Mouse (Mus musculus) embryonic facial prominence, embryonic 13.5 days (tissue): ENCODE measurements around the gene Luzp1. TPM values are rescaled to one million over a fixed set of nuclear protein-coding genes. Genes with fewer than 3 reads are reported as not detected.

Experiments
- ATAC-seq: fragments of 200-750 bp; cut with Nextera tagmentation; 2 replicates; pipeline ENCODE4 v1.8.0; 2017; ENCODE audit warnings: low read depth; ENCODE audit not compliant: insufficient number of reproducible peaks, insufficient read depth, low FRiP score, low TSS enrichment
- H3K27ac ChIP-seq: fragments of 300-500 bp; sonication (generic); 2 replicates; pipeline ENCODE4 v1.5.1; 2015; ENCODE audit warnings: moderate library complexity, mild to moderate bottlenecking, inconsistent platforms
- H3K27me3 ChIP-seq: fragments of 300-500 bp; sonication (generic); 2 replicates; pipeline ENCODE4 v1.6.1; 2015; ENCODE audit warnings: mild to moderate bottlenecking, inconsistent platforms
- H3K36me3 ChIP-seq: fragments of 300-500 bp; sonication (generic); 2 replicates; pipeline ENCODE4 v1.6.1; 2015; ENCODE audit warnings: mild to moderate bottlenecking, inconsistent platforms
- H3K4me1 ChIP-seq: fragments of 300-500 bp; sonication (generic); 2 replicates; pipeline ENCODE4 v1.6.1; 2015; ENCODE audit warnings: inconsistent platforms
- H3K4me2 ChIP-seq: fragments of 300-500 bp; sonication (generic); 2 replicates; pipeline ENCODE4 v1.6.1; 2015; ENCODE audit warnings: moderate library complexity, mild to moderate bottlenecking, inconsistent platforms
- H3K4me3 ChIP-seq: fragments of 300-500 bp; sonication (generic); 2 replicates; pipeline ENCODE4 v1.5.1; 2015; ENCODE audit warnings: mild to moderate bottlenecking, inconsistent platforms
- H3K9ac ChIP-seq: fragments of 300-500 bp; sonication (generic); 2 replicates; pipeline ENCODE4 v1.6.1; 2015; ENCODE audit warnings: mild to moderate bottlenecking, inconsistent platforms
- H3K9me3 ChIP-seq: fragments of 300-500 bp; sonication (generic); 2 replicates; pipeline ENCODE4 v1.6.1; 2016; ENCODE audit warnings: inconsistent platforms
- WGBS: fragments of 180-500 bp; shearing (Covaris S2); methylation state at CpG from one replicate; pipeline ENCODE4 v1.1.7; 2015; ENCODE audit warnings: mixed read lengths; 5-methylcytosine and 5-hydroxymethylcytosine counted together
- polyA plus RNA-seq: library from polyadenylated mRNA; unstranded; fragments of >200 nt; fragmentation: Nextera tagmentation; extraction: Ambion mirVana; gene quantifications from 2 replicates; pipeline ENCODE4 v1.2.1, GENCODE M21; 2015

Luzp1 gene
- polyA plus RNA-seq, 1 experiment from 2014 or later = 164 TPM

GRCm38 (mm10) chr4:136557638-136558037 is 88.1 kb downstream of the Luzp1 start:
- Histone ChIP-seq H3K36me3 (peaks cover 89% of the 10 kb centered on the region), H3K27me3 (no peaks in the 10 kb centered on the region), H3K27ac (no peak overlapping the region), H3K4me1 (no peaks in the 10 kb centered on the region), H3K4me3 (no peak overlapping the region), H3K9me3 (no peaks in the 10 kb centered on the region), H3K9ac (no peak overlapping the region), H3K4me2 (no peak overlapping the region)
- WGBS = 88% methylated on average over 2 of the region's 2 CpGs
- no peak for ATAC-seq

- Histone ChIP-seq H3K4me2 (no peak overlapping the region), H3K27ac (no peak overlapping the region), H3K27me3 (no peaks in the 10 kb centered on the region), H3K36me3 (peaks cover 88% of the 10 kb centered on the region), H3K9ac (no peak overlapping the region), H3K4me1 (no peaks in the 10 kb centered on the region), H3K4me3 (no peak overlapping the region), H3K9me3 (no peaks in the 10 kb centered on the region)
- ATAC-seq = no peak
- WGBS = 89% methylated on average over 2 of the region's 2 CpGs
These were observed 90.1 kb downstream of the Luzp1 start for GRCm38 (mm10) chr4:136559690-136560089.

- H3K9me3 ChIP-seq = no peaks in the 10 kb centered on the region
- WGBS = 81% methylated on average over 8 of the region's 8 CpGs
- no peak overlapping the region for H3K4me3 ChIP-seq
- H3K4me1 ChIP-seq = no peaks in the 10 kb centered on the region
- no peak overlapping the region for H3K9ac ChIP-seq
- no peak for ATAC-seq
- H3K4me2 ChIP-seq = no peak overlapping the region
- H3K27ac ChIP-seq = no peak overlapping the region
- H3K36me3 ChIP-seq = peaks cover 90% of the 10 kb centered on the region
- no peaks in the 10 kb centered on the region for H3K27me3 ChIP-seq
These were observed 90.9 kb downstream of the Luzp1 start for GRCm38 (mm10) chr4:136560270-136560991.

GRCm38 (mm10) chr4:136562755-136563154 is 93.2 kb downstream of the Luzp1 start:
- Histone ChIP-seq H3K27ac (no peak overlapping the region), H3K4me2 (no peak overlapping the region), H3K27me3 (no peaks in the 10 kb centered on the region), H3K9ac (no peak overlapping the region), H3K4me1 (no peaks in the 10 kb centered on the region), H3K36me3 (peaks cover 90% of the 10 kb centered on the region), H3K9me3 (no peaks in the 10 kb centered on the region), H3K4me3 (no peak overlapping the region)
- WGBS = 72% methylated on average over 6 of the region's 6 CpGs
- no peak for ATAC-seq

- H3K27me3 ChIP-seq = no peaks in the 10 kb centered on the region
- H3K9ac ChIP-seq = no peak overlapping the region
- H3K36me3 ChIP-seq = peaks cover 80% of the 10 kb centered on the region
- no peak for ATAC-seq
- no peaks in the 10 kb centered on the region for H3K9me3 ChIP-seq
- H3K4me1 ChIP-seq = no peaks in the 10 kb centered on the region
- no peak overlapping the region for H3K27ac ChIP-seq
- 74% methylated on average over 3 of the region's 3 CpGs for WGBS
- no peak overlapping the region for H3K4me2 ChIP-seq
- no peak overlapping the region for H3K4me3 ChIP-seq
These were observed 99.1 kb downstream of the Luzp1 start for GRCm38 (mm10) chr4:136568629-136569028.

- no peak for ATAC-seq
- peaks cover 69% of the 10 kb centered on the region for H3K36me3 ChIP-seq
- H3K4me3 ChIP-seq = no peak overlapping the region
- no peaks in the 10 kb centered on the region for H3K4me1 ChIP-seq
- no peak overlapping the region for H3K9ac ChIP-seq
- no peaks in the 10 kb centered on the region for H3K9me3 ChIP-seq
- H3K27ac ChIP-seq = no peak overlapping the region
- no peaks in the 10 kb centered on the region for H3K27me3 ChIP-seq
- H3K4me2 ChIP-seq = no peak overlapping the region
These were observed 100.4 kb downstream of the Luzp1 start for GRCm38 (mm10) chr4:136569998-136570397.

GRCm38 (mm10) chr4:136581885-136582284 is 112.3 kb downstream of the Luzp1 start:
- Histone ChIP-seq H3K27ac (no peak overlapping the region), H3K36me3 (no peaks in the 10 kb centered on the region), H3K4me1 (no peaks in the 10 kb centered on the region), H3K9me3 (no peaks in the 10 kb centered on the region), H3K9ac (no peak overlapping the region), H3K4me3 (no peak overlapping the region), H3K4me2 (no peak overlapping the region), H3K27me3 (no peaks in the 10 kb centered on the region)
- no peak for ATAC-seq
- 97% methylated on average over 3 of the region's 3 CpGs for WGBS

- Histone ChIP-seq H3K27ac (0 out of 2 replicates have a peak overlapping the region, but pooled peaks have one; percentile 28), H3K4me3 (no peak overlapping the region), H3K9me3 (no peaks in the 10 kb centered on the region), H3K27me3 (no peaks in the 10 kb centered on the region), H3K9ac (no peak overlapping the region), H3K4me2 (no peak overlapping the region), H3K4me1 (0 out of 2 replicates have a peak, but pooled peaks cover 10% of the 10 kb centered on the region), H3K36me3 (peaks cover 15% of the 10 kb centered on the region)
- WGBS = 81% methylated on average over 4 of the region's 4 CpGs
- no peak for ATAC-seq
These were observed 117.8 kb downstream of the Luzp1 start for GRCm38 (mm10) chr4:136587221-136587827.

GRCm38 (mm10) chr4:136588003-136588402 is 118.4 kb downstream of the Luzp1 start:
- Histone ChIP-seq H3K4me1 (0 out of 2 replicates have a peak, but pooled peaks cover 10% of the 10 kb centered on the region), H3K4me2 (no peak overlapping the region), H3K36me3 (peaks cover 15% of the 10 kb centered on the region), H3K9me3 (no peaks in the 10 kb centered on the region), H3K27ac (no peak overlapping the region), H3K9ac (no peak overlapping the region), H3K27me3 (no peaks in the 10 kb centered on the region), H3K4me3 (no peak overlapping the region)
- WGBS = 87% methylated on average over 4 of the region's 4 CpGs
- ATAC-seq = no peak

- ATAC-seq = no peak
- no peak overlapping the region for H3K9ac ChIP-seq
- no peaks in the 10 kb centered on the region for H3K9me3 ChIP-seq
- H3K36me3 ChIP-seq = peaks cover 15% of the 10 kb centered on the region
- H3K4me1 ChIP-seq = 0 out of 2 replicates have a peak, but pooled peaks cover 18% of the 10 kb centered on the region
- H3K27me3 ChIP-seq = no peaks in the 10 kb centered on the region
- H3K27ac ChIP-seq = no peak overlapping the region
- no peak overlapping the region for H3K4me2 ChIP-seq
- no peak overlapping the region for H3K4me3 ChIP-seq
- WGBS = 71% methylated on average over 4 of the region's 4 CpGs
These were observed 122.5 kb downstream of the Luzp1 start for GRCm38 (mm10) chr4:136592111-136592510.

- H3K4me3 ChIP-seq = no peak overlapping the region
- H3K9ac ChIP-seq = no peak overlapping the region
- 96% methylated on average over 2 of the region's 2 CpGs for WGBS
- peaks cover 21% of the 10 kb centered on the region; the same call in 1 of the 2 replicates for H3K4me1 ChIP-seq
- no peaks in the 10 kb centered on the region for H3K9me3 ChIP-seq
- H3K27me3 ChIP-seq = no peaks in the 10 kb centered on the region
- no peak overlapping the region for H3K27ac ChIP-seq
- no peak for ATAC-seq
- H3K36me3 ChIP-seq = peaks cover 21% of the 10 kb centered on the region
- no peak overlapping the region for H3K4me2 ChIP-seq
These were observed 124.4 kb downstream of the Luzp1 start for GRCm38 (mm10) chr4:136594006-136594405.

GRCm38 (mm10) chr4:136595221-136595620 is 125.7 kb downstream of the Luzp1 start:
- ATAC-seq = no peak
- 71% methylated on average over 6 of the region's 6 CpGs for WGBS
- peaks cover 17% of the 10 kb centered on the region for H3K36me3 ChIP-seq

More at GRCm38 (mm10) chr4:136595221-136595620, 125.7 kb downstream of the Luzp1 start:
- Histone ChIP-seq H3K4me1 (peaks cover 22% of the 10 kb centered on the region), H3K4me3 (no peak overlapping the region), H3K4me2 (no peak overlapping the region), H3K27ac (no peak overlapping the region), H3K9me3 (no peaks in the 10 kb centered on the region), H3K27me3 (no peaks in the 10 kb centered on the region), H3K9ac (no peak overlapping the region)
